Mouse (Mus musculus) ES-Bruce4 (cell line): Measurements from ENCODE around the gene Gdf1.

Experiments used
- CTCF ChIP-seq: IDR thresholded peaks from one replicate; pipeline ENCODE4 v1.8.1; 2011; ENCODE audit warnings: low read depth, low read length
- POLR2A ChIP-seq: IDR thresholded peaks from one replicate; pipeline ENCODE4 v1.8.1; 2011; ENCODE audit warnings: low read length; ENCODE audit not compliant: insufficient read depth

- peak; percentile 57 for TF ChIP-seq CTCF
- TF ChIP-seq POLR2A = no peak
Observed at GRCm38 (mm10) chr8:70377049-70377448, 47.4 kb downstream of the Gdf1 start.
